Mouse (Mus musculus) gastrocnemius, adult 2 months (tissue): ENCODE results near the gene Ylpm1. TPM values are rescaled to one million over a fixed set of nuclear protein-coding genes. Genes with fewer than 3 reads are reported as not detected.
A peak's percentile ranks its signal among the peaks of the same experiment; 100 is the strongest.

ENCODE experiments used
- DNase-seq: peaks from one replicate; pipeline ENCODE4 v3.0.0; 2022
- H3K27ac ChIP-seq: fragments of 200-600 bp; 2 replicates; pipeline ENCODE4 v1.8.1; 2022; ENCODE audit warnings: mild to moderate bottlenecking
- H3K4me3 ChIP-seq: fragments of 200-600 bp; 2 replicates; pipeline ENCODE4 v1.8.1; 2022; ENCODE audit warnings: mild to moderate bottlenecking, moderate library complexity
- CTCF ChIP-seq: fragments of 200-600 bp; IDR thresholded peaks from 2 replicates; pipeline ENCODE4 v1.8.1; 2022; ENCODE audit warnings: antibody characterized with exemption, mild to moderate bottlenecking, moderate library complexity
- intact Hi-C: fragments of 180-260 bp; cut with DNase I; formaldehyde crosslinking; loops from one replicate; pipeline ENCODE4 v1.15.1; 2025
- long read RNA-seq, 2 experiments: library from polyadenylated mRNA; stranded (forward); transcript quantifications; one replicate each; pipeline ENCODE4 v2.0.0; 2021
- total RNA-seq, 2 experiments: library from RNA; stranded (reverse); gene quantifications; 2 replicates each; pipeline ENCODE4 v1.2.3; 2021

The Ylpm1 gene
- total RNA-seq: 10 to 100 TPM; 17.7 to 21.0 TPM
- long read RNA-seq, experiment 1, full-length matches to known transcripts: 1 of 3 reads
- long read RNA-seq, experiment 1, partial matches to known transcripts: 2 of 3 reads
- long read RNA-seq, experiment 1, other reads (novel, unspliced or antisense): 0 of 3 reads
- long read RNA-seq, experiment 2, full-length matches to known transcripts: 2 of 4 reads
- long read RNA-seq, experiment 2, partial matches to known transcripts: 1 of 4 reads
- long read RNA-seq, experiment 2, other reads (novel, unspliced or antisense): 1 of 4 reads

GRCm38 (mm10) chr12:84996083-84996496 lies at the start of gene Ylpm1:
Gene Ylpm1 (plus strand): TSS chr12:84996321.
- intact Hi-C loops: no loop called here
- peak; percentile 98 for DNase-seq
- peak within 1 kb of the TSS; percentile 99 for H3K4me3 ChIP-seq
- peak within 1 kb of the TSS; percentile 93 for H3K27ac ChIP-seq
- peak; percentile 45; the same call in 1 of the 2 replicates for TF ChIP-seq CTCF

DNA sequence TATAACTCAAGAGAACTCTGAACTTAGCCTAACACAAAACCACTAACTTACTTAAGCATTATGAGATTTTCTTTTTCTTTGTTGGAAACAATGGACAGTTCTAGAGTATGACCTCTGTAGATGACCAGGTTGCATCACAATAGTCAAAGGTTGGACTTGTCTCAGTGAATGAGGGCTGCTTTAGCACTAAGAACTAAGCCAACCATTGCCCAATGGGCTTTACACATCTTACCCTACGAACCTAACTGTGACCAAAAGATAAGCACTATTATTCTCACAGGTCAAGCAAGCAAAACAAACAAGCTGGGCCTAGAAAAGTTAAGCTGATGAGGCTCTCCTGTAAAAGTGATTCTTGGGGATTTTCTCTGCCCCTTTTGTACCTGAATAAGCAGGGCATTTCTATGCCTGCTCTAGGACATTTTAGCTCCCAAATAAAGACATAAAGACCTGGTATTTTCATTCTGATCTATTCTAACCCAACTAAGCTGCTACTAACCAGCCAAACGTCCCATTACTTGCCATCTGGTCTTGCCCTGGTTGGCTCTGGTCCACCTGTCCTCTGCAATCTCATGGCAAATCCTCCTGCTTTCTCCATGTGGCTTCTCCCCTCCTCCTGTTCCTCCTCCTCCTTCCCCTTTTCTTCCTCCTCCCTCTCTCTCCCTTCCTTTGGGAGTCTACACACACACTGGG lies 48.1 kb upstream of the Ylpm1 start:
- intact Hi-C loops: no loop called here
- H3K27ac ChIP-seq: no peak overlapping the region
- no peak for TF ChIP-seq CTCF
- no peak overlapping the region for H3K4me3 ChIP-seq
- no peak for DNase-seq

DNA sequence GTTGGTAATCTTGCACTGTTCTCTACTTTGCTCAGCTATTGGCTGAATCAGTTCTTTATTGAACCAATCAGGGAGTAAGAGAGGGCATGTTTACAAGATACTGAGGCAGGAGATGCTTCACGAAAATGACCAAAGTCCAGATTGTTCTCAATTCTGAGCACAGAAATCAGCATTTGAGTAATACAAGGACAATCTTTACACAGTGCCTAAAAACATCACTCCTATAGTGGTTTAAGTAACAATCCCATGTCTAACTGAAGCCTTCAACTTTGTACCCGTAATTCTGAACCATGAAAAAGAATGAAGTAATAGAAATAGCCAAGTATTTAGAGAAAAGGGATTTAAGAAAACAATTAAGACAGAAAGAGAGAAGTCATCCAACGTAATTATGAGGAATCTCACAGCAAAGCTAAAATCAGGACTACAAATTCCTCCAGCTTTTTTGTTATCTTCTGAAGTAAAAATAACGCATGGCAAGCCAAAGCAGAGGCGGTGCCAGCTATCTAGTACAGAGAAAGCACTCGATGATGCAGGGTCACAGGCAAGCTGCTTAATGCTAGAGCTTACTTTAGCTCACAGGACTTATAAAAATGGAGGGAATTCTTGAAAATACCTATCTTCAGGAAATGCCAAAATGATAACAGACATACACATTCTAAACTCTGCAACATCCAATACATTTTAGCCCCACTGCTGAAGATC lies 47.4 kb upstream of the Ylpm1 start:
- Histone ChIP-seq H3K4me3 (no peak overlapping the region), H3K27ac (no peak overlapping the region)
- TF ChIP-seq CTCF: no peak
- intact Hi-C loops: no loop called here
- DNase-seq: no peak

DNA sequence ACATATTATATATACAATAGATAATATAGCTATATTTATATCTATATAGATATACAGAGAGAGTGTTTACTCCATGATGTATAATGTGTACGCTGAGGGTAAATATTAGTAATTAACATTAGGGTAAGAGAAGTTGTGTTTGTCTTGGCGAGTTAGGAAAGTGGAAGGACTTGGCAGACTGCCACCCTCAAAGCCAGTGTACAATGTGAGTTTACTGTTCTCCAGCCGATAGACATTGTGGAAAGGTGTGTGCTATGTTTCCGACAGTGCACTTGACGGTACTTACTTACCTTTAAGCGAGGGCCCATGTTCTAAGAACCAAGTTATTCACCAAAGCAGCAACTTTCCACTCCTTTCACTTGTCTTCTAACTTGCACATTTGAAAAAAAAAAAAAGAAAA lies 45.4 kb upstream of the Ylpm1 start:
- no peak overlapping the region for H3K27ac ChIP-seq
- no peak for TF ChIP-seq CTCF
- intact Hi-C loops: no loop called here
- H3K4me3 ChIP-seq: no peak overlapping the region
- no peak for DNase-seq

DNA sequence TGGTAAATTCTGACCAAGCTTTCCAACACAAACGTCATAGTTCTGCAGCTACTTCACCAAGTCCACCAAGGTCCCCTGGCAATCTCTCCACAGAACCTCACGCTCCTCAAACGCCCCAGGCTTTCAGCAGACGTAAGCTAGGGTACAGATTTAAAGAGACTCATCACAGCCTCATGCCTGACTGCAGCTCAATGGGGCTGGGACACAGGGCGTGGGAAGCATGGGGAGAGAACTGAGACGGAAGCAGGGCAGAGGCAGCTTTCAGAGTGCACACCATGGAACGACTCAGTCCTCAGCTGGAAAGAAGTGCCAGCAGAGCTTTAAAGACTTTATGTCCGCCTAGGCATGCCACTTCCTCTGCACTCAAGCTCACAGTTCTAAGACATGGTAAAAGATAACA lies 44.6 kb upstream of the Ylpm1 start:
- TF ChIP-seq CTCF: no peak
- intact Hi-C loops: no loop called here
- Histone ChIP-seq H3K27ac (no peak overlapping the region), H3K4me3 (no peak overlapping the region)
- DNase-seq: no peak

GRCm38 (mm10) chr12:84952351-84952750 lies 43.8 kb upstream of the Ylpm1 start:
- no peak for DNase-seq
- intact Hi-C loops: no loop called here
- H3K27ac ChIP-seq: no peak overlapping the region

GRCm38 (mm10) chr12:84956317-84956716 lies 39.8 kb upstream of the Ylpm1 start:
- intact Hi-C loops: no loop called here
- no peak for TF ChIP-seq CTCF
- no peak for DNase-seq
- Histone ChIP-seq H3K4me3 (no peak overlapping the region), H3K27ac (no peak overlapping the region)

More at GRCm38 (mm10) chr12:84952351-84952750, 43.8 kb upstream of the Ylpm1 start:
- H3K4me3 ChIP-seq: no peak overlapping the region
- TF ChIP-seq CTCF: no peak

GRCm38 (mm10) chr12:84958794-84959356 lies 37.2 kb upstream of the Ylpm1 start:
- no peak overlapping the region for H3K27ac ChIP-seq
- no peak for TF ChIP-seq CTCF
- no peak for DNase-seq
- intact Hi-C loops: no loop called here
- H3K4me3 ChIP-seq: no peak overlapping the region

DNA sequence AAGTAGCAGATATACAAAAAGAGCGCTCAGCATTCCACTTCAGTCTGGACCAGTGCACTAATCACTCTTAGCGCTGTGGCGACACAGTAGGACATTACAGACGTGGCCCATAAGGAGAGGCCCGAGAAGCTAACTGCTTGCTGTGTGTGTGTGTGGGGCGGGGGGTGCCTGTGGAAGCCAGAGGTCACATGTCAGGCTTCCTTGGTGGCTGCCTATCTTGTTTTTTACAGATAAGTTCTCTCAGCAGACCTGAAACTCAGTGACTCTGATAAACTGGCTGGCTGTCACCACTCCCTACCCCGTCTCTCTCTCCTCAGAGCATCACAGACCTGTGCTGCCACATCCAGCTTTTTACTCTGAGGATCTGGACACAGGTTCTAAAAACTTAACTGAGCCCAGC lies 33.5 kb upstream of the Ylpm1 start:
- no peak for TF ChIP-seq CTCF
- Histone ChIP-seq H3K27ac (no peak overlapping the region), H3K4me3 (no peak overlapping the region)
- no peak for DNase-seq
- intact Hi-C loops: no loop called here

- intact Hi-C loops: no loop called here
- no peak for TF ChIP-seq CTCF
- H3K27ac ChIP-seq: no peak overlapping the region
- DNase-seq: no peak
- peak overlapping the region; percentile 79 for H3K4me3 ChIP-seq
Observed at GRCm38 (mm10) chr12:84968831-84969655, 27.1 kb upstream of the Ylpm1 start.

DNA sequence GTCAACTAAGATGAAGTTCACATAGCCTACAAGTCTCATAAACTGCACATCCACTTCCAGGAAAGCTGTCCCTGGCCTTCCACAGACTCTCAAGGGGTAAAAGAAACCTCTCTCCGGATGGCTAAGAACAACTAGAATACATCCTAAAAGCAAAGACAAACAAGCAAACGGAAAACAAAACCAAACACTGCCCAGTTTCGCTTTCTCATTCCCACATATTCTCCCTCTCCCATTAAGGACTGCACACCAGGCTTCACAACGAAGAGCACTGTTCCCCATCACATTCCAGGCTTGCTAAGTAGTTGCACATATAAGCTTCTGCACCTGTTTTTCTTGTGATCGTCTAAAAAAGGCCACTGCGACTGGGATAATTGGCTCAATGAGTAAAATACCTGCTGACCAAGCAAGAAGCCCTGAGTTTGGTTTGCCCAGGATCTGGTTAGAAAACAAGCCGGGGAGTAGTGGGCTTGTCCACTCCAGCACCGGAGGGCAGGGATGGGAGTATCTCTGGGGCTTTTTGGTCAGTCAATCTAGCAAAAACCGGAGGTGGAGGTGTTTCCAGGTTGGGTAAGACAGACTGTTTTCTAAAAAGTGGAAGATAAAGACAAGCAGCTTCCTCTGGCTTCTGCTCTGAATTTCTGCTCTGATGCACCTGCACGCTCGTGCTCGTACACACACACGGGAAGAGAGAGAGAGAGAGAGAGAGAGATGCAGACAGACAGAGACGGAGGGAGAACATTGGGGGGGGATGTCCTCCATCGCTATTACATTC lies 26.3 kb upstream of the Ylpm1 start:
- peak overlapping the region; percentile 90 for H3K27ac ChIP-seq
- H3K4me3 ChIP-seq: peak overlapping the region; percentile 79
- no peak for DNase-seq
- intact Hi-C loops: no loop called here
- no peak for TF ChIP-seq CTCF
